Mouse (Mus musculus): Measurements from ENCODE around the gene Hormad2. TPM values are rescaled to one million over a fixed set of nuclear protein-coding genes. Genes with fewer than 3 reads are reported as not detected.

Gene Hormad2
- polyA plus RNA-seq, 1 experiment from 2014 or later: 0.31 TPM

DNA sequence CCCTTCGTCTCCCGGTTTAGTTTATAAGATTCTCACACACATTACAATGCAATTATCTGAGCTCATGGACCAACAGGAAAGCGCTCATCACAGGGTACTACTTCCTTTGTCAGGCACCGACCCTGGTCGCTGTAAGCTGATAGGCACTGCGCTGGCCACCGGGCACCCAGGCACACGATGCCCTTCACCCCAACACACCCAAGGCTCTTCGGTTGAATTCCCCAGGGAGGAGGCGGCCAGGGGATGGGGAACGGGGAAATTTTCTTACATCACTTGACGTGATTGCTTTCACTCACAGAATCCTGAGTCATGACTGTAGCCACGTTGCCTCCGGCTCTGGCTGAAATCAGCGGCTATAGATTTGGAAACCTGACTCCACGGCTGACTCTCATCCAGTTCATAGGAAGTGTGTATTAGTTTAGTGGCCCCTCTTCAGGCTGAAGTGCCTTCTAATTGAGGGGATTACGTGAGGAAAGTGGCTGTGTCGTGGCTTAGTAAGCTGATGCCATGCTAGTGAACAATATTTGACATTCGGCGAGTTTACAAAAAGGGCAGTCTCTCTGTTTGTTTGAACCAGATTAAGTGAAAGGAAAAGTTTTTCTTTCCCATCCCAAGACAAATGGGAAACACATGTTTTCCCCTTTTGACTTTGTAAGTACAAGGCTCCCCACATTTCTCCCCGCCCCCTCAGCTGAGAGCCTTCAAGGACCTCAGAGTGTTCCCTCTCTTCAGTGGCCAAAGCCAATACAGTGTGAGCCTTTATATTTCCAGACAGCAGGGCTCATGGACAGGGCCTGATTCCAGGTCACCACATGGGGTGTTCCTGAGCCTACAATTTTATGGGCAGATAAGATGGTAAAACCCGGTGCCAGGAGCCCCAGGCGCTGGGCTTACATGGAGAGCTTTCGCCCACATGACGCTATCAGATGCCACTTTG, 132.1 kb downstream of the Hormad2 start:
- Histone ChIP-seq H3K4me1 (peaks cover 20% of the 10 kb centered on the region), H3K9ac (no peak overlapping the region), H3K27me3 (no peaks in the 10 kb centered on the region), H3K4me2 (peak overlapping the region; percentile 24; the same call in 1 of the 2 replicates), H3K27ac (peak overlapping the region; percentile 86), H3K36me3 (no peaks in the 10 kb centered on the region), H3K9me3 (no peaks in the 10 kb centered on the region), H3K4me3 (no peak overlapping the region)
- peak; percentile 79; the same call in 1 of the 2 replicates for ATAC-seq (ENCODE audit: insufficient number of reproducible peaks, low FRiP score, low TSS enrichment, low read depth)
- WGBS: 18% methylated on average over 25 of the region's 25 CpGs

DNA sequence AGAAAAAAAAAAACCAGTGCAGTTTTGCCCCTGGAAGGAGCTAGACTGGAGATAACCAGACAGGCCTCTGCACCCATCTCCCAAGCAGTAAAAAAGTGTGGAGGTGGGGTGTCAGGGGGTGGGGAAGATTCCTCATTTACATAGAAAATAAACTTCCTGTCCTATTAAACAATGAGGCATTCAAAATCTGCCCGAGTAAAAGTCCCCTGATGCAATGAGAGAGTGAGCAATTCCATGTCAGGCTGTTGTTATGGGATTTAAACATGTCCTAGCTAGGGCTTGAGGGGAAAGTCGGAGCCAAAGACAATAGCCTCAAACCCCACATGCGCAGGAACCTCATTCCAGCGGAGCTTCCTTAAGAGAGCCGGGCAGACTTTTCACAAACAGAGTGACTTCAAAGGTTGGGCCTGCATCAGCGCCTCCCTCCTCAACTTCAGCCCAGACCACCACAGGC, 132.8 kb downstream of the Hormad2 start:
- H3K9me3 ChIP-seq: no peaks in the 10 kb centered on the region
- no peak overlapping the region for H3K9ac ChIP-seq
- H3K27ac ChIP-seq: peak overlapping the region; percentile 86
- peaks cover 24% of the 10 kb centered on the region for H3K4me1 ChIP-seq
- no peak for ATAC-seq (ENCODE audit: insufficient number of reproducible peaks, low FRiP score, low TSS enrichment, low read depth)
- H3K27me3 ChIP-seq: no peaks in the 10 kb centered on the region
- no peak overlapping the region for H3K4me3 ChIP-seq
- 15% methylated on average over 6 of the region's 6 CpGs for WGBS
- H3K4me2 ChIP-seq: peak overlapping the region; percentile 24; the same call in 1 of the 2 replicates
- no peaks in the 10 kb centered on the region for H3K36me3 ChIP-seq

DNA sequence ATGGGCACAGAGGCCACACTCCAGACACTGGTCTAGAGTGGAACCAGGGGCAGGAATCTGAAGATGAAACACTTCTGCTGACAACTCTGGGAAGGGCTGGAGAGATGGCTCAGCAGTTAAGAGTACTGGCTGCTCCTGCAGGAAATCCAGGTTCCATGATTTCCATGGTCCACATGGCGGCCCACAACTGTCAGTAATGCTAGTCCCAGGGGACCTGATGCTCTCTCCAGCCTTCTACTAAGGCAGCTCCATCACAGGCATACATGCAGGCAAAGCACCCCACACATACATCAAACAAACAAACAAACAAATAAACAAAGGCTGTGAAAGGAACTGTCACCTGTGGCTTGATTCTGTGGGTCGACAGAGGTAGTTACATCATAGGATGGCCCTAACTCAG, 134.8 kb downstream of the Hormad2 start:
- Histone ChIP-seq H3K27me3 (no peaks in the 10 kb centered on the region), H3K9me3 (no peaks in the 10 kb centered on the region), H3K27ac (no peak overlapping the region), H3K4me3 (no peak overlapping the region), H3K9ac (no peak overlapping the region), H3K36me3 (no peaks in the 10 kb centered on the region), H3K4me1 (peaks cover 35% of the 10 kb centered on the region), H3K4me2 (no peak overlapping the region)
- WGBS: 79% methylated on average over 2 of the region's 2 CpGs
- no peak for ATAC-seq (ENCODE audit: insufficient number of reproducible peaks, low FRiP score, low TSS enrichment, low read depth)

DNA sequence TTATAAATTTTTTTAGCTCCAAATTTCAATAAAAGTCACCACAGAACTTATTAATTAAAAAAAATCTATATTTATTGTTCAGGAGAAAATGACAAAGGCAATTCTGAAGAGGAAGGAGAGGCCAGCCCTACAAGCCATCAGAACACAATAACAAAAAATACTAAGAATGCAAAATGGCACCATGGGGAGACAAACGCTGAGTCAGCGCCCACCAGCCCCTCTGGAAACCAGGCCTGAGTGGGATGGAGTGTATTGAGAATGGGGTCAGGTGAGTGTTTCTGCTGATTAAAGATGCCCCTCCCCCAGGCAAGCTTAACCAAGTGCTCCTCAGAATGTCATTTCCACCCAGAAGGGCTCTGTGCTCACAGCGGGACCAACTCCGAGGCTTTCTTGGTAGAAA, 135.8 kb downstream of the Hormad2 start:
- no peak for ATAC-seq (ENCODE audit: insufficient number of reproducible peaks, low FRiP score, low TSS enrichment, low read depth)
- no peak overlapping the region for H3K9ac ChIP-seq
- no peak overlapping the region for H3K4me3 ChIP-seq
- H3K27me3 ChIP-seq: no peaks in the 10 kb centered on the region
- H3K4me2 ChIP-seq: no peak overlapping the region
- WGBS: 87% methylated on average over 4 of the region's 4 CpGs
- H3K9me3 ChIP-seq: no peaks in the 10 kb centered on the region
- peaks cover 44% of the 10 kb centered on the region for H3K4me1 ChIP-seq
- H3K27ac ChIP-seq: no peak overlapping the region
- no peaks in the 10 kb centered on the region for H3K36me3 ChIP-seq

DNA sequence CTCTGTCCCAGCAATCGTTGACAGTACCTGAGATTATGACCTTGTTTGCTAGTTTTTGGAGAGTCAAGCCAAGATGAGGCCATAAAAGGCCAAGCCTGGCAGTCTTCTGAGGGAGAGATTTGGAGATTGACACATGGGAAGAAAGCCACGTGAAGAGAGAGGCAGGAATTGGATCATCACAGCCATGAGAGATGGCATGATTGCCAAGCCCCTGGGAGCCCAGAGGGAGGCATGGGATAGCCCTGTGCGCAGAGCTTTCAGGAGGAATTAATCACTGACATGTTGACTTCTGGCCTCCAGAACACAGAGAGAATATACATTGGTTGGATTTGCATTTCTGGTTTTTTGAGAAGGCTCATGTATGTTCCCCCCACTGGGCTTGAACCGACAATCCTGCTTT, 136.7 kb downstream of the Hormad2 start:
- Histone ChIP-seq H3K4me3 (no peak overlapping the region), H3K27me3 (no peaks in the 10 kb centered on the region), H3K36me3 (no peaks in the 10 kb centered on the region), H3K4me1 (peaks cover 47% of the 10 kb centered on the region), H3K9ac (no peak overlapping the region), H3K27ac (no peak overlapping the region), H3K9me3 (no peaks in the 10 kb centered on the region), H3K4me2 (no peak overlapping the region)
- 63% methylated on average over 4 of the region's 4 CpGs for WGBS
- no peak for ATAC-seq (ENCODE audit: insufficient number of reproducible peaks, low FRiP score, low TSS enrichment, low read depth)

DNA sequence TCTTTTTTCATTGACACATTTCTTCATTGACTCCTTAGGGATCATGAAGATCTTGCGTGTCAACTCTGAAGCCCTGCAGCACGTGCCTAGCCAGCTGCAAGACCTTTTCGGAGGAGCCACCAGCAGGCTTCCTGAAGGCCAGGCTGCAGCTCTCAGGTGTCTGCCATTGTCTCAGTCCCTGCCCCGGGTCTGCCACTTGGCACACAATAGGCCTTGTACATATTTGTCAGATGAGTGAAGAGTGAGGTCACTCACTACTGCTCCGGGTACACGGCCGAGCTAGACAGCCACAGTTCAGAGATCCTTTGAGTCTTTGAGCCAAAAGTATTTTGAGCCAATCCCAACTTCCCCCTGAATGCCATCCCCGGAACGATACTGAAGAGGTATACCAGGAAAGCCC, 137.9 kb downstream of the Hormad2 start:
- Histone ChIP-seq H3K4me2 (no peak overlapping the region), H3K9ac (no peak overlapping the region), H3K36me3 (no peaks in the 10 kb centered on the region), H3K4me3 (no peak overlapping the region), H3K27me3 (no peaks in the 10 kb centered on the region), H3K4me1 (peaks cover 43% of the 10 kb centered on the region), H3K27ac (peak overlapping the region; percentile 73), H3K9me3 (no peaks in the 10 kb centered on the region)
- 53% methylated on average over 9 of the region's 9 CpGs for WGBS
- no peak for ATAC-seq (ENCODE audit: insufficient number of reproducible peaks, low FRiP score, low TSS enrichment, low read depth)

DNA sequence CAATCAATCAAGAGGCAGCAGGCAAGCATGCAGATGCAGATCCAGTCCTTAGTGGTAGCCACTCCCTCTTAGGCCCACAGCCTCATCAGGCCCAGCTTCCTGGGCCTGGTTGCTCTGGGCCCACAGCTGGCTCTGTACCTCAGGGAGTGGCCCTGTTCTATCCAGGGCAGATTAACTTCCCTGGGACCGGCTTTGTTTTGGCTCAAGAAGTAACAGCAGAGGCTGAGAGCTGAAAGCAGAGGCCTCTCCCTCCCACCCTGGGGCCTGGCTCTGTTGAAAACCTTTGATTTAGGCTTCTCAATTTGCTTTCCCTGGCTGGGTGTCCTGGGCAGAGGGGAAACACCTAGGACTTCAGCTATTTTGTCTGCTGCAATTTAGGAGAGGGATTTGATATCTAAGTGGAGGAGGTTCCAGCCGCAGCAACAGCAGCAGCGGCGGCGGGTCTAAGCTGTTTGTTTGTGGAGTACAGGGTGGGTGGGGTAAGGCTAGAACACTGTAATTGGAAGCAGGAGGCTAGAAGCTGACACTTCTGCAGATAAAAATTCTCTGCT, 138.5 kb downstream of the Hormad2 start:
- Histone ChIP-seq H3K4me2 (no peak overlapping the region), H3K9ac (no peak overlapping the region), H3K4me1 (peaks cover 39% of the 10 kb centered on the region), H3K27me3 (no peaks in the 10 kb centered on the region), H3K27ac (peak overlapping the region; percentile 73), H3K9me3 (no peaks in the 10 kb centered on the region), H3K36me3 (no peaks in the 10 kb centered on the region), H3K4me3 (no peak overlapping the region)
- 18% methylated on average over 5 of the region's 5 CpGs for WGBS
- ATAC-seq (ENCODE audit: insufficient number of reproducible peaks, low FRiP score, low TSS enrichment, low read depth): no peak

DNA sequence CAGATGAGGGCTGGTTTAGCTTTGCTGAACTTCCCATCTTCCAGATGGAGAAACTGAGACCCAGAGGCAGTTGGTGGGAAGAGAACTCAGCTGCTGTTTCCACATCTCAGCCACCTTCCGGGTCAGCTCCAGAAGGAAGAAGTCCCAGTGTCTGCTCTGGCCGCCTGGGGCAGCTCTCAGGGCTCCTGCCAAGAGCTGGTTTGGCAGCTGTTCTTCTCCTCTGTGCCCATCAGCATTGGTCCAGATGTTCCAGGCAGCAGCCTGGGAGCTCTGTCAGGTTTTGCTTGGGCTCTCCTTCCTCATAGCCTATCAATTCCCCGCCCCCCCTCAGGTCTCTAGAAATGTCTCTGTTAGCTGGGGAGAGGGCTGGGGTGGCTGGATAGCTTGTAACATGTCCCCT, 140.2 kb downstream of the Hormad2 start:
- Histone ChIP-seq H3K4me1 (peaks cover 39% of the 10 kb centered on the region), H3K9ac (no peak overlapping the region), H3K27ac (no peak overlapping the region), H3K9me3 (no peaks in the 10 kb centered on the region), H3K27me3 (no peaks in the 10 kb centered on the region), H3K4me3 (no peak overlapping the region), H3K4me2 (no peak overlapping the region), H3K36me3 (no peaks in the 10 kb centered on the region)
- no peak for ATAC-seq (ENCODE audit: insufficient number of reproducible peaks, low FRiP score, low TSS enrichment, low read depth)
- 71% methylated on average over 3 of the region's 3 CpGs for WGBS

DNA sequence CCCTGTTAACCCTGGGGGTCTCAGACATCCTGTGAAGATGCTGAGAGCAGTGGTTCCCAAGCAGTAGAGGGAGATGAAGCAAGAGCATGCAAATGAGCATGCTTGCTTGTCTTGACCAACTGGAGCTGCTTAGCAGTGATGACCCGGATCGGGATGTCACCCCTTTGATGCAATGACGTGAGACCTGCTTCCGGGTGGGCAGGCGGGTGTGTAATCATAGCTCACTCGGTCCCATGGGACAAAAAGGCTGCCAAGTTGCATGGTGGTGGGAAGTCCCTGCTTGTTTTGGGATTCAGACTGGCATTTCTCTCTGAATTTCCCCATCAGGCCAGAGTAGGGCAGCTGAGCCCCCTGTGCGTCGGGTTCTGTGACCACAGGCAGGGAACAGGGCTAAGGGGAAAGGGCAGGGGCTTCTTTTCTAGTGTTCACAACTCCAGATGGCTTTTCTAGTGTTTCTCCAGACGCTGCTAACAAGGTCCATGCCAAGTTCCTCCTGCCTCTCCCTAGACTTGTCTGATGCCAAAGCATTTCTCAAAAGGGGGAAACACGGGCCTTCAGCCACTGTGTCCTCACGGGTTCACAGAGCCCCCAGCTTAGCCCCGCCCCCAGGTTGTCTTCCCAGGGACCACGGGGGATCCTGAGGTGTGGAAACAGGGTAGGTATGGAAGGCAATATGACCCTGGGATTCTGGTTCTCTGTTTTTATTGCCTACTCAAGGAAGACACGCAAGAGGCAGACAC, 141.0 kb downstream of the Hormad2 start:
- whole genome bisulfite sequencing: 51% methylated on average over 14 of the region's 14 CpGs
- no peak for ATAC-seq (ENCODE audit: insufficient number of reproducible peaks, low FRiP score, low TSS enrichment, low read depth)
- no peaks in the 10 kb centered on the region for H3K9me3 ChIP-seq
- no peaks in the 10 kb centered on the region for H3K36me3 ChIP-seq
- no peak overlapping the region for H3K27ac ChIP-seq
- H3K4me1 ChIP-seq: peaks cover 43% of the 10 kb centered on the region
- H3K4me2 ChIP-seq: no peak overlapping the region
- no peak overlapping the region for H3K9ac ChIP-seq
- no peaks in the 10 kb centered on the region for H3K27me3 ChIP-seq
- H3K4me3 ChIP-seq: no peak overlapping the region

DNA sequence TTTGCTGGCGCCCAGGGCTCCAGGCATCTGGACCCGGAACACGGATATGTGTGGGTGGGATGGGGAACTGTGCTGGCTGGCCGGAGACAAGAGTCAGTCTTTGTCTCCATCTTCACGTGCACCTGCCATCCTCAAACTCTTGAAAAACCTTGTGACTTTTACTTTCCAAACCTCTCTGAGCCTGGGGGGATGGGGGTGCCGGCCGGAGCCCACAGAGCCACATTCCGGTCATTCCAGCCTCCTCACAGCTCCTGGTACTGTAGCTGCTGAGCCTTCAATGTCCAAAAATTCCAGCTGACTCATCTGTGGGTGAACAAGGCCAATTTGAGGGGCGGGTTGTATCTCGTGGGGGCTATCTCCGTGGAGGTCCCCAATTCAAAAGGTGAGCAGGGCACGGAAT, 141.7 kb downstream of the Hormad2 start:
- H3K9ac ChIP-seq: no peak overlapping the region
- H3K4me2 ChIP-seq: no peak overlapping the region
- 36% methylated on average over 12 of the region's 12 CpGs for WGBS
- no peaks in the 10 kb centered on the region for H3K36me3 ChIP-seq
- peaks cover 45% of the 10 kb centered on the region for H3K4me1 ChIP-seq
- no peak overlapping the region for H3K4me3 ChIP-seq
- no peaks in the 10 kb centered on the region for H3K27me3 ChIP-seq
- H3K9me3 ChIP-seq: no peaks in the 10 kb centered on the region
- ATAC-seq (ENCODE audit: insufficient number of reproducible peaks, low FRiP score, low TSS enrichment, low read depth): no peak
- H3K27ac ChIP-seq: no peak overlapping the region

DNA sequence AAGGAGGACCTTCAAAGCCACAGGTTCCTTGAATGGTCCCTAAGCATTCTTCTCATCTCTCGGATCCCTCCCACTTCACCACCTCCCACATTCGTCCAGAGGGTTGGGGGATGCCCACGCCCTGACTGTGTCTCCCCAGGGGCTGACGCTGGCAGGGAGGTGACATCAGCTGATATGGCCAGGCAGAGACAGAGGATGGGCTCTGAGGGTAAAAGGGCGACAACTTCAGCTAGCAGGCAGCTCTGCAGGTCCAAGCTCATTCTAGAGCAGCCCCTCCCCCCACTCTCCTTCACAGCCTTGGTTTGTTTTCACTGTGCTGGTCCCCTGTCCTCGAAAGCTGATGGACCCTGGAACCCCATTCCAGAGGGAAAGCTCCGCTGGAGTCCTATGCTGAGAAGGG, 142.3 kb downstream of the Hormad2 start:
- Histone ChIP-seq H3K36me3 (no peaks in the 10 kb centered on the region), H3K4me1 (peaks cover 45% of the 10 kb centered on the region), H3K27me3 (0 out of 2 replicates have a peak, but pooled peaks cover under 1% of the 10 kb centered on the region), H3K9ac (no peak overlapping the region), H3K27ac (no peak overlapping the region), H3K4me2 (no peak overlapping the region), H3K9me3 (no peaks in the 10 kb centered on the region), H3K4me3 (no peak overlapping the region)
- WGBS: 32% methylated on average over 7 of the region's 7 CpGs
- ATAC-seq (ENCODE audit: insufficient number of reproducible peaks, low FRiP score, low TSS enrichment, low read depth): no peak

DNA sequence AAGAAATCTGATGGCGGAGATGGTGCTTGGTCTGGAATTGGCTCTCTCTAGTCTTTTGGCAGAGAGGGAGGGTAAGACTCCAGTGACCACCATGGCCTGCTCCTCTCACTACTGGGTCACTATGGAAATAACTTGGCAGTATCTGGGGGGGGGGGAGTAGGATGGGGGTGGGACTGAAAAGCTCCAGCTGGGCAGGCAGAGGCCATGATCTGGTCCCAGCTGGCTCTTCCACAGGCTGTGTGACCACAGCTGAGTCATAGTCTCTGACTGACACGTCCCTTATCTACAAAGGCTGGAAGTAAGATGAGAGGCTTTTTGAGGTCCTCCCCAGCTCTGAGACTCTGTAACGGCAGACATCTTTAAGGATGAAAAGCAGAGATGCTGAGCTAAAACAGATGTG, 143.2 kb downstream of the Hormad2 start:
- no peak for ATAC-seq (ENCODE audit: insufficient number of reproducible peaks, low FRiP score, low TSS enrichment, low read depth)
- H3K27me3 ChIP-seq: 0 out of 2 replicates have a peak, but pooled peaks cover 2% of the 10 kb centered on the region

More for the DNA sequence above, 143.2 kb downstream of the Hormad2 start:
- H3K4me1 ChIP-seq: peaks cover 38% of the 10 kb centered on the region
- H3K4me2 ChIP-seq: no peak overlapping the region
- H3K9ac ChIP-seq: no peak overlapping the region
- WGBS: 55% methylated on average over 3 of the region's 3 CpGs
- H3K36me3 ChIP-seq: no peaks in the 10 kb centered on the region
- H3K9me3 ChIP-seq: no peaks in the 10 kb centered on the region
- H3K27ac ChIP-seq: no peak overlapping the region
- no peak overlapping the region for H3K4me3 ChIP-seq

All from limb, embryonic 15.5 days (tissue).